Mouse (Mus musculus): ENCODE data around the gene Gdpd3. TPM values are rescaled to one million over a fixed set of nuclear protein-coding genes. Genes with fewer than 3 reads are reported as not detected.
A peak's percentile ranks its signal among the peaks of the same experiment; 100 is the strongest.

The Gdpd3 gene
- total and polyA plus RNA-seq, 3 experiments: 1.3 to 1.6 (median 1.5) TPM

- Histone ChIP-seq H3K36me3 (replicated peaks in 1 of 2; ENCODE audit: control insufficient read depth in 1 of 2, insufficient read depth in 1 of 2, low read length in 1 of 2) (peaks cover 63 to 76% of the 10 kb centered on the region in 2 experiments), H3K9ac (ENCODE audit: insufficient read depth, low read depth) (no peak overlapping the region), H3K4me2 (ENCODE audit: insufficient read depth, low read depth, poor library complexity, severe bottlenecking) (no peak overlapping the region), H3K9me3 (replicated peaks; ENCODE audit: low read length) (peaks cover 5% of the 10 kb centered on the region), H3K79me2 (replicated peaks; ENCODE audit: control insufficient read depth, extremely low read depth, insufficient read depth, poor library complexity, severe bottlenecking) (peaks cover 2% of the 10 kb centered on the region; the same call in 1 of the 2 replicates), H3K4me3 (replicated peaks in 1 of 3; ENCODE audit: low read depth in 2 of 3, low read length in 2 of 3, poor library complexity in 1 of 3) (no peak overlapping the region), H3K27ac (ENCODE audit: insufficient read depth, low read depth) (no peak overlapping the region), H3K27me3 (replicated peaks) (no peaks in the 10 kb centered on the region), H3K4me1 (ENCODE audit: control insufficient read depth in 1 of 2, insufficient read depth in 2 of 2) (peaks cover 14 to 82% of the 10 kb centered on the region in 2 experiments)
- peak; percentile 80 for DNase-seq (ENCODE audit: extremely low read depth)
- in situ Hi-C loops (cut with MboI; ENCODE audit: low pct_ligation_motif_present, low pct_unique_long_range_greater_than_20kb, low sequenced_read_pairs): loop anchor here (5.0 kb wide), 3 partner anchors 78 to 997 kb away; partner anchors contain the start of gene Setd1a
- dilution Hi-C loops (cut with MboI; ENCODE audit: extremely low pct_ligation_motif_present, extremely low pct_unique_long_range_greater_than_20kb, low sequenced_read_pairs): no loop called here
- no peak for TF ChIP-seq SIN3A (IDR thresholded peaks at IDR 0.05; ENCODE audit: low read length)
- no peak for TF ChIP-seq TBP (conservative IDR thresholded peaks at IDR 0.05; ENCODE audit: low read depth, low read length)
- TF ChIP-seq MAX (IDR thresholded peaks at IDR 0.05; ENCODE audit: low read length): peak; percentile 43; the same call in 1 of the 2 replicates
- peak; percentile 80 to 85; a peak in 3 of 4 replicates for TF ChIP-seq CTCF (conservative IDR thresholded peaks at IDR 0.05 in 1 of 2, IDR thresholded peaks at IDR 0.05 in 1 of 2; ENCODE audit: low read depth in 2 of 2, low read length in 2 of 2)
- TF ChIP-seq ETS1 (conservative IDR thresholded peaks at IDR 0.05; ENCODE audit: low read depth, low read length): no peak
- no peak for TF ChIP-seq ELF1 (IDR thresholded peaks at IDR 0.05; ENCODE audit: low read depth, low read length)
- TF ChIP-seq RCOR1 (conservative IDR thresholded peaks at IDR 0.05; ENCODE audit: low read depth, low read length): no peak
- TF ChIP-seq POLR2A (IDR thresholded peaks at IDR 0.05; ENCODE audit: low read depth, low read length): peak; percentile 27; the same call in 1 of the 2 replicates
- TF ChIP-seq USF2 (conservative IDR thresholded peaks at IDR 0.05; ENCODE audit: low read depth, low read length): peak; percentile 24; the same call in 1 of the 2 replicates
- peak; percentile 27 for TF ChIP-seq RAD21 (IDR thresholded peaks at IDR 0.05; ENCODE audit: low read depth, low read length)
- no peak for TF ChIP-seq ZMIZ1 (IDR thresholded peaks at IDR 0.05; ENCODE audit: low read depth, low read length)
- TF ChIP-seq SMC3 (IDR thresholded peaks at IDR 0.05; ENCODE audit: low read depth, low read length): peak; percentile 74
- peak; percentile 68 for TF ChIP-seq MYC (IDR thresholded peaks at IDR 0.05; ENCODE audit: low read depth, low read length)
- no peak for TF ChIP-seq BHLHE40 (IDR thresholded peaks at IDR 0.05; ENCODE audit: low read depth, low read length)
Observed at GRCm38 (mm10) chr7:126779983-126780970, 14.1 kb downstream of the Gdpd3 start.

- Histone ChIP-seq H3K4me1 (ENCODE audit: control insufficient read depth in 1 of 2, insufficient read depth in 2 of 2) (peaks cover 11 to 74% of the 10 kb centered on the region in 2 experiments), H3K9ac (ENCODE audit: insufficient read depth, low read depth) (peak within 1 kb of the TSS; percentile 37; the same call in 1 of the 2 replicates), H3K4me3 (replicated peaks in 1 of 3; ENCODE audit: low read depth in 2 of 3, low read length in 2 of 3, poor library complexity in 1 of 3) (peak within 1 kb of the TSS in 2 of 3 experiments; percentile 2 to 34), H3K4me2 (ENCODE audit: insufficient read depth, low read depth, poor library complexity, severe bottlenecking) (peak within 1 kb of the TSS; percentile 3; the same call in 1 of the 2 replicates), H3K79me2 (replicated peaks; ENCODE audit: control insufficient read depth, extremely low read depth, insufficient read depth, poor library complexity, severe bottlenecking) (peaks cover 2% of the 10 kb centered on the region; the same call in 1 of the 2 replicates), H3K27me3 (replicated peaks) (no peaks in the 10 kb centered on the region), H3K36me3 (replicated peaks in 1 of 2; ENCODE audit: control insufficient read depth in 1 of 2, insufficient read depth in 1 of 2, low read length in 1 of 2) (peaks cover 69 to 82% of the 10 kb centered on the region in 2 experiments), H3K27ac (ENCODE audit: insufficient read depth, low read depth) (peak within 1 kb of the TSS; percentile 14; the same call in 1 of the 2 replicates), H3K9me3 (replicated peaks; ENCODE audit: low read length) (peaks cover 5% of the 10 kb centered on the region)
- TF ChIP-seq MAZ (IDR thresholded peaks at IDR 0.05; ENCODE audit: low read depth, low read length) (0 out of 2 replicates have a peak, but pooled peaks have one; percentile 4), SMC3 (IDR thresholded peaks at IDR 0.05; ENCODE audit: low read depth, low read length) (no peak; the same call in 1 of the 2 replicates), TBP (conservative IDR thresholded peaks at IDR 0.05; ENCODE audit: low read depth, low read length) (no peak), E2F4 (IDR thresholded peaks at IDR 0.05; ENCODE audit: insufficient replicate concordance, low read depth, low read length) (no peak), ZKSCAN1 (IDR thresholded peaks at IDR 0.05; ENCODE audit: borderline replicate concordance, low read depth, low read length) (no peak)
- DNase-seq (ENCODE audit: extremely low read depth): no peak
- dilution Hi-C loops (cut with MboI; ENCODE audit: extremely low pct_ligation_motif_present, extremely low pct_unique_long_range_greater_than_20kb, low sequenced_read_pairs): no loop called here
- in situ Hi-C loops (cut with MboI; ENCODE audit: low pct_ligation_motif_present, low pct_unique_long_range_greater_than_20kb, low sequenced_read_pairs): loop anchor here (5.0 kb wide), 3 partner anchors 79 to 996 kb away; partner anchors contain the start of gene Setd1a
Observed at GRCm38 (mm10) chr7:126780971-126781635, 15.0 kb downstream of the Gdpd3 start, which contains the start of gene Tbx6. Tbx6 (plus strand) TSS chr7:126781483.

All from CH12.LX (cell line).